Mouse (Mus musculus): ENCODE measurements around the gene Tmem259. TPM values are rescaled to one million over a fixed set of nuclear protein-coding genes. Genes with fewer than 3 reads are reported as not detected.

Gene Tmem259
- polyA plus RNA-seq, 1 experiment from 2014 or later: 13.4 TPM

DNA sequence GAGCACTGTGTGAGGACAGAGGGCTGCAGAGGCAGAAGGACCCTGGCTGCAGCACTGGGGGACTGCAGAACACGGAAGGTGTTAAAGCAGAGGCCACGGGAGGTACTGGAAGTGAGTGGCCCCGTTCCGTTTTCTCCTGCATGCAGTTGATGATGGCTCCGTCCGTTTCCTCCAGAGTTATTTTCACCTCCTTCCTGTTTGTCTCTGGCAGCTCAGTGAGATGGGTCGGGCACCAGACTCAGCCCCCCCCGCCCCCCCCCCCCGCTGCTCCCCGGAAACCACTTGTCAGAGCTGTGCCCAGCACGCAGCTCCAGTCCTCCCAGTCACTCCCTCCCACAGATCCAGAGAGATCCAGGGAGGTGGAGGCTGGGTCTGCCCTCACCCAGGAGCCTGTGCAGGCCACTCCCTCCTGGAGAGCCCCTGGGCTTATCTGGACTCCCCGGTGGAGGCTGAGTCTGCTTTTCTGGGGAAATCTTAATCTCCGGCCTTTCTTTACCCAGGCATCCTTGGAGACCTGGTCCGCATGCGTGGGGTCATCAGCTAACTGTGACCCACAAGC, 34.7 kb upstream of the Tmem259 start:
- Histone ChIP-seq H3K9me3 (replicated peaks; ENCODE audit: control insufficient read depth, low read length) (no peaks in the 10 kb centered on the region), H3K9ac (ENCODE audit: low read length) (no peak overlapping the region), H3K4me1 (ENCODE audit: control insufficient read depth, insufficient read depth, low read length) (no peaks in the 10 kb centered on the region), H3K27ac (ENCODE audit: low read depth, low read length) (no peak overlapping the region), H3K4me3 (ENCODE audit: low read depth, low read length) (no peak overlapping the region), H3K36me3 (ENCODE audit: control insufficient read depth, insufficient read depth, low read length) (no peaks in the 10 kb centered on the region), H3K27me3 (replicated peaks; ENCODE audit: control insufficient read depth, insufficient read depth, low read length) (peaks cover 31% of the 10 kb centered on the region), H3K4me2 (ENCODE audit: low read length) (no peak overlapping the region)
- DNase-seq (ENCODE audit: low spot score) (no peak), ATAC-seq (no peak)
- 11% methylated on average over 13 of the region's 15 CpGs for WGBS

DNA sequence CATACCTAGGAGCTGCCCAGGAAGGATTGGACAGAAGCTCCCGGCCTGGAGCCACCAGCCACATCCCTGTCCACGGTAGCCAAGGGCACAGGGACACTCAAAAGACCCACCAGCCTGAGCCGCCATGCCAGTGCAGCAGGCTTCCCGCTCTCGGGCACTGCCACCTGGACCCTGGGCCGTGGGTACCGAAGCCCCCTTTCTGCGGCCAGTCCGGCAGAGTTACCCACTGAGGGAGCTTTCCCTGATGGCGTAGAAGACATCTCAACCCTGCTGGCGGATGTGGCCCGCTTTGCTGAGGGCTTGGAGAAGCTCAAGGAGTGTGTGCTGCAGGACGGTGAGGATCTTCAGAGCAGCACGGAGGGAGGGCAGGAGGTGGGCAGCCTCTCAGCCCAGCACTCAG, 33.6 kb upstream of the Tmem259 start:
- Histone ChIP-seq H3K9ac (ENCODE audit: low read length) (no peak overlapping the region), H3K27me3 (replicated peaks; ENCODE audit: control insufficient read depth, insufficient read depth, low read length) (peaks cover 41% of the 10 kb centered on the region), H3K27ac (ENCODE audit: low read depth, low read length) (no peak overlapping the region), H3K4me1 (ENCODE audit: control insufficient read depth, insufficient read depth, low read length) (no peaks in the 10 kb centered on the region), H3K9me3 (replicated peaks; ENCODE audit: control insufficient read depth, low read length) (no peaks in the 10 kb centered on the region), H3K4me2 (ENCODE audit: low read length) (no peak overlapping the region), H3K4me3 (ENCODE audit: low read depth, low read length) (no peak overlapping the region), H3K36me3 (ENCODE audit: control insufficient read depth, insufficient read depth, low read length) (no peaks in the 10 kb centered on the region)
- DNase-seq (ENCODE audit: low spot score) (no peak), ATAC-seq (no peak)
- WGBS: 80% methylated on average over 14 of the region's 14 CpGs

DNA sequence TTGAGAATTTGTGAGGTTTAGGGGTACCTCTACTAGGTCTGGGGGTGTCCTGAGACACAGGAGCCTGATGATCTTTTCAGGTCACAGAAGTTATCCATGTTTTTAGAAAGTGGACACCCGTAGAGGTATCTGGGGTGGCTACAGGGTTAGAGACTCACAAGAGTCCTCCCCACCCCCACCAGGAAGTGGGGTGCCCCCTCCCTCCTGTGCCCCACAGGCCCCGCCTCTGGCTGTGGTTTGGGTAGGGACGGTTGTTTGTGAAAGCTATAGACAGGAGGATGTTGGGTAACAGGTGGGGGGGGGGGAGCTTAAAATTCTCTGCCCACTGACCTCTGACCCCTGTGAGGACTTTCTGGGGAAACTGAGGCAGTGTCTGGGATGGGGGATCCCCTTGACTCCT, 33.2 kb upstream of the Tmem259 start:
- H3K27me3 ChIP-seq (replicated peaks; ENCODE audit: control insufficient read depth, insufficient read depth, low read length): peaks cover 41% of the 10 kb centered on the region
- H3K27ac ChIP-seq (ENCODE audit: low read depth, low read length): no peak overlapping the region
- no peaks in the 10 kb centered on the region for H3K36me3 ChIP-seq (ENCODE audit: control insufficient read depth, insufficient read depth, low read length)
- no peak for ATAC-seq
- H3K4me3 ChIP-seq (ENCODE audit: low read depth, low read length): no peak overlapping the region
- no peaks in the 10 kb centered on the region for H3K4me1 ChIP-seq (ENCODE audit: control insufficient read depth, insufficient read depth, low read length)
- no peak for DNase-seq (ENCODE audit: low spot score)
- H3K9ac ChIP-seq (ENCODE audit: low read length): no peak overlapping the region
- H3K4me2 ChIP-seq (ENCODE audit: low read length): no peak overlapping the region
- no peaks in the 10 kb centered on the region for H3K9me3 ChIP-seq (replicated peaks; ENCODE audit: control insufficient read depth, low read length)
- 72% methylated on average over 3 of the region's 3 CpGs for WGBS

DNA sequence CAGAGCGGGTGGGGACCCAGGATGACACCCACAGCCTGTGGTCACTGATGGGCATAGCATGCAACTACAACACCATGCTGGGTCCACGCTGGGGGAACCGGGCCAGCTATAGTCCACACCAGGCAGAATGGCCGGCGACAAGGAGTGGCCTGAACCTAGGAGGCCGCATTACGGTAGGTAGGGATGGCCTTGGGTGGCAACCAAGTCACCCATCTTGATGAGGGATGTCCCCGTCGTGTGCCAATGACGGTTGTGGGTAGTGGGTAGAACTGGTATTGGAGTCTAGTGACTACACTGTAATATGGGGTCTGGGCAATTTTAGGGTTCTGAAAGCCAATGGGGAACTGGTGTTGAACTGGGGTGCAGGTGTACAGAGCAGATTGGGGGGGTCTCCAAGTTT, 32.8 kb upstream of the Tmem259 start:
- peaks cover 41% of the 10 kb centered on the region for H3K27me3 ChIP-seq (replicated peaks; ENCODE audit: control insufficient read depth, insufficient read depth, low read length)
- H3K9me3 ChIP-seq (replicated peaks; ENCODE audit: control insufficient read depth, low read length): no peaks in the 10 kb centered on the region
- DNase-seq (ENCODE audit: low spot score): no peak
- no peak overlapping the region for H3K9ac ChIP-seq (ENCODE audit: low read length)
- H3K36me3 ChIP-seq (ENCODE audit: control insufficient read depth, insufficient read depth, low read length): no peaks in the 10 kb centered on the region
- no peak overlapping the region for H3K4me2 ChIP-seq (ENCODE audit: low read length)
- no peaks in the 10 kb centered on the region for H3K4me1 ChIP-seq (ENCODE audit: control insufficient read depth, insufficient read depth, low read length)
- no peak for ATAC-seq
- no peak overlapping the region for H3K27ac ChIP-seq (ENCODE audit: low read depth, low read length)
- no peak overlapping the region for H3K4me3 ChIP-seq (ENCODE audit: low read depth, low read length)
- 85% methylated on average over 10 of the region's 10 CpGs for WGBS

DNA sequence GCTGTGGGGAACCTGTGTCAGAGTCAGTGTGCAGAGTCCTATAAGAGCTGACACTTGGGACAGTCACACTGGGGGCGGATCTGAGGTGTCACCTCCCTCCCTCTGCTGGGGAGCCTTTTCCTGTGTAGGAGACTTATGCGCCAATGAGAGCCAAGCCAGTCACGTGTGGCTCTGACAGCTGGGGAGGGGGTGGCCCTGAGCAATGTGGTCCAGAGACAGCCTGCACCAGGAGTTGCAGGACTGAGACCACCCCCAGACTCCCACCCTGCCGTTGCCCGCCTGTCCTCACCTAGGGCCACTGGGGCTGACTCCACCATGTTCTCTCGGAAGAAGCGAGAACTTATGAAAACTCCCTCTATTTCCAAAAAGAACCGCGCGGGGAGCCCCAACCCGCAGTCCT, 32.4 kb upstream of the Tmem259 start, which contains the start of gene Arhgap45:
Gene Arhgap45, plus strand, starts transcription at position 143 of the 400 bp plus-strand sequence.
- ATAC-seq (no peak), DNase-seq (ENCODE audit: low spot score) (no peak)
- H3K9me3 ChIP-seq (replicated peaks; ENCODE audit: control insufficient read depth, low read length): 0 out of 2 replicates have a peak, but pooled peaks cover 2% of the 10 kb centered on the region
- no peak within 1 kb of the TSS for H3K4me2 ChIP-seq (ENCODE audit: low read length)
- no peak within 1 kb of the TSS for H3K4me3 ChIP-seq (ENCODE audit: low read depth, low read length)
- no peak within 1 kb of the TSS for H3K27ac ChIP-seq (ENCODE audit: low read depth, low read length)
- no peak within 1 kb of the TSS for H3K9ac ChIP-seq (ENCODE audit: low read length)
- H3K27me3 ChIP-seq (replicated peaks; ENCODE audit: control insufficient read depth, insufficient read depth, low read length): peaks cover 41% of the 10 kb centered on the region
- H3K4me1 ChIP-seq (ENCODE audit: control insufficient read depth, insufficient read depth, low read length): no peaks in the 10 kb centered on the region
- 72% methylated on average over 11 of the region's 11 CpGs for WGBS
- H3K36me3 ChIP-seq (ENCODE audit: control insufficient read depth, insufficient read depth, low read length): no peaks in the 10 kb centered on the region

DNA sequence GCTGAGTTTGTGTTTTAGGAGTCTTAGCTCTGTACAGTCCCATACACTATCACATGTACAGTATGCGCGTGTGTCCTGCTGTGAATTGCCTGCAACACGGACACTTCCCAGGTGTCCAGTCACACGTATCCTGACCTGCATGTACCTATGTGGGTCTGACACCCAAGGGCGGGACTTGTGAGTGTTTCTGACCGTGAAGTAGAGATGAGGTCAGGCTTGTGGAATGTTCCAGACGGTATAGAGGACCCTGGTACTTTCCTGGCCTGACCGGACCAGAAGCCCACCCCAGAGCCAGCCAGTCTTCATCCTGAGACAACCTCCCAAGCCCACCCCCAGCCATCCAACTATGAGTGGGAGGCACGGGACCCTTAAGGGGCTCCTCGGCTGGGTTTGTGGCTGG, 31.5 kb upstream of the Tmem259 start:
- H3K27ac ChIP-seq (ENCODE audit: low read depth, low read length): no peak overlapping the region
- DNase-seq (ENCODE audit: low spot score) (no peak), ATAC-seq (no peak)
- no peak overlapping the region for H3K9ac ChIP-seq (ENCODE audit: low read length)
- H3K4me1 ChIP-seq (ENCODE audit: control insufficient read depth, insufficient read depth, low read length): no peaks in the 10 kb centered on the region
- peaks cover 44% of the 10 kb centered on the region for H3K27me3 ChIP-seq (replicated peaks; ENCODE audit: control insufficient read depth, insufficient read depth, low read length)
- peaks cover 6% of the 10 kb centered on the region; the same call in 1 of the 2 replicates for H3K9me3 ChIP-seq (replicated peaks; ENCODE audit: control insufficient read depth, low read length)
- H3K4me3 ChIP-seq (ENCODE audit: low read depth, low read length): no peak overlapping the region
- WGBS: 79% methylated on average over 10 of the region's 10 CpGs
- H3K36me3 ChIP-seq (ENCODE audit: control insufficient read depth, insufficient read depth, low read length): peaks cover 3% of the 10 kb centered on the region; the same call in 1 of the 2 replicates
- no peak overlapping the region for H3K4me2 ChIP-seq (ENCODE audit: low read length)

DNA sequence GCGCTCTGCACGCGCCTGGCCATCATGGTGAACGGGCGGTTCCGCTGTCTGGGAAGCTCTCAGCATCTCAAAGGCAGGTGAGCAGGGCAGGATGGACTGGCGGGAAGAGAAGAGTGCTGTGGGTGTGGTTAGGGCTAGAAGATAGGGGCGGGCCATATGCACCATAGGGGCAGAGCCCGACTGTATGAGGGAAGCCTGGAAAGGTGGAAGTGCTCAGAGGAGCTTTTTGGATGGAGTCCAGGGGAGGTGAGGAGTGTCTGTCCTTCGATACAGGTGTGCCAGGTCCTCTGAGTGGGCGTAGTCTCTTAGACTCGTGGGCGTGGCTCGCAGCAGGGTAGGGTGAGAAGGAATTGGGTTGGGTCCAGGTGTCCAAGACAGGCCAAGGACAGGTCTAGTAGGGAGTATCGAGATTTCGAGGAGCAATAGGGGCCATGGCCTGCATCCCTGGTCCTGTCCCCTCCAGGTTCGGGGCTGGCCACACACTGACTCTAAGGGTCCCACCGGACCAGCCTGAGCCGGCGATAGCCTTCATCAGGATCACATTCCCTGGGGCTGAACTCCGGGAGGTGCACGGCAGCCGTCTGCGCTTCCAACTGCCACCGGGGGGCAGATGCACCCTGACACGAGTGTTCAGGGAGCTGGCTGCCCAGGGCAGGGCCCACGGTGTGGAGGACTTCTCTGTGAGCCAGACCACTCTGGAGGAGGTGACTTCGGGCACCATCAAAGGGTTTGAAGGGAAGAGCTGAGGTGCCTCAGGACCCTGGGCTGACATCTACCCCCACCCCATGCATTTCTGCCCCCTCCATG, 30.6 kb upstream of the Tmem259 start:
- no peak overlapping the region for H3K4me3 ChIP-seq (ENCODE audit: low read depth, low read length)
- no peaks in the 10 kb centered on the region for H3K4me1 ChIP-seq (ENCODE audit: control insufficient read depth, insufficient read depth, low read length)
- no peak overlapping the region for H3K27ac ChIP-seq (ENCODE audit: low read depth, low read length)
- DNase-seq (ENCODE audit: low spot score) (no peak), ATAC-seq (no peak)
- peaks cover 8% of the 10 kb centered on the region; the same call in 1 of the 2 replicates for H3K9me3 ChIP-seq (replicated peaks; ENCODE audit: control insufficient read depth, low read length)
- 22% methylated on average over 28 of the region's 28 CpGs for WGBS
- H3K4me2 ChIP-seq (ENCODE audit: low read length): no peak overlapping the region
- H3K36me3 ChIP-seq (ENCODE audit: control insufficient read depth, insufficient read depth, low read length): peaks cover 3% of the 10 kb centered on the region; the same call in 1 of the 2 replicates
- peaks cover 36% of the 10 kb centered on the region for H3K27me3 ChIP-seq (replicated peaks; ENCODE audit: control insufficient read depth, insufficient read depth, low read length)
- H3K9ac ChIP-seq (ENCODE audit: low read length): no peak overlapping the region

DNA sequence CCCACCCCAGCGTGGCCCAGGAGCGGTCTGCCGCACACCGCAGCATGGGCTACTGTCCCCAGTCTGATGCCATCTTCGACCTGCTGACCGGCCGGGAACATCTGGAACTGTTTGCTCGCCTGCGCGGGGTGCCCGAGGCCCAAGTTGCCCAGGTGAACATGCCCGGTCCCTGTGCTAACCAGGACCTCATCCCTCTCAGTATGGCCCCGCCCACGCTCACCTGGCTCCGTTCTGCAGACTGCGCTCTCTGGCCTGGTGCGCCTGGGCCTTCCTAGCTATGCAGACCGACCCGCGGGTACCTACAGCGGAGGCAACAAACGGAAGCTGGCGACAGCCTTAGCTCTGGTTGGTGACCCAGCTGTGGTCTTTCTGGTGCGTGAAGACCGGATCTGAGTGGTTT, 29.5 kb upstream of the Tmem259 start:
- 25% methylated on average over 25 of the region's 25 CpGs for WGBS
- Histone ChIP-seq H3K9ac (ENCODE audit: low read length) (no peak overlapping the region), H3K27me3 (replicated peaks; ENCODE audit: control insufficient read depth, insufficient read depth, low read length) (peaks cover 28% of the 10 kb centered on the region), H3K4me1 (ENCODE audit: control insufficient read depth, insufficient read depth, low read length) (no peaks in the 10 kb centered on the region), H3K27ac (ENCODE audit: low read depth, low read length) (no peak overlapping the region), H3K4me3 (ENCODE audit: low read depth, low read length) (no peak overlapping the region), H3K36me3 (ENCODE audit: control insufficient read depth, insufficient read depth, low read length) (peaks cover 3% of the 10 kb centered on the region; the same call in 1 of the 2 replicates), H3K4me2 (ENCODE audit: low read length) (no peak overlapping the region), H3K9me3 (replicated peaks; ENCODE audit: control insufficient read depth, low read length) (peaks cover 8% of the 10 kb centered on the region; the same call in 1 of the 2 replicates)
- no peak for DNase-seq (ENCODE audit: low spot score)
- no peak for ATAC-seq

DNA sequence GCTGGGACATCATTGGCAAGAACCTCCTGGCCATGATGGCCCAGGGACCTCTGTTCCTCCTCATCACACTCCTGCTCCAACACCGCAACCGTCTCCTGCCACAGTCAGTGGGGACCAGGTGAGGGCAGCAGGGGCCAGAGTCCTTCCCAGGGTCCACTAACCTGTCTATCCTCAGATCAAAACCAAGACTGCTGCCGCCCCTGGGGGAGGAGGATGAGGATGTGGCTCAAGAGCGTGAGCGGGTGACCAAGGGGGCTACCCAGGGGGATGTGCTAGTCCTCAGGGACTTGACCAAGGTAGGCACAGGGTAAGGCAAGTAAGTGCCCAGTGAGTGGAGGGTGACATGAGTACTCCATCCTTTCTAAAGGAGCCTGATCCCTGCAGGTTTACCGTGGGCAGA, 27.6 kb upstream of the Tmem259 start:
- Histone ChIP-seq H3K4me1 (ENCODE audit: control insufficient read depth, insufficient read depth, low read length) (no peaks in the 10 kb centered on the region), H3K27ac (ENCODE audit: low read depth, low read length) (no peak overlapping the region), H3K4me2 (ENCODE audit: low read length) (no peak overlapping the region), H3K4me3 (ENCODE audit: low read depth, low read length) (no peak overlapping the region), H3K9ac (ENCODE audit: low read length) (no peak overlapping the region), H3K36me3 (ENCODE audit: control insufficient read depth, insufficient read depth, low read length) (peaks cover 3% of the 10 kb centered on the region; the same call in 1 of the 2 replicates), H3K27me3 (replicated peaks; ENCODE audit: control insufficient read depth, insufficient read depth, low read length) (peaks cover 28% of the 10 kb centered on the region), H3K9me3 (replicated peaks; ENCODE audit: control insufficient read depth, low read length) (peaks cover 8% of the 10 kb centered on the region; the same call in 1 of the 2 replicates)
- ATAC-seq (no peak), DNase-seq (ENCODE audit: low spot score) (no peak)
- 86% methylated on average over 6 of the region's 6 CpGs for WGBS

All from forebrain, embryonic 14.5 days (tissue).